Mouse (Mus musculus) mouse embryonic stem cell (cell line): ENCODE measurements around the gene Atl2.

Source experiments
- in situ Hi-C, 2 experiments: fragments of 300-500 bp; cut with MboI; formaldehyde crosslinking; loops; 1 replicate in 1 of 2; 3 replicates in 1 of 2; pipeline ENCODE4 v1.14.3; 2019 to 2020; ENCODE audit warnings: low sequenced_read_pairs in 2 of 2, low pct_unique_long_range_greater_than_20kb in 1 of 2, mixed read lengths in 1 of 2; ENCODE audit not compliant: unreplicated experiment in 1 of 2

The Atl2 gene

GRCm38 (mm10) chr17:79895911-79896423, at the start of gene Atl2:
TSS of gene Atl2 (minus strand) at chr17:79896123.
- in situ Hi-C loops: loop anchor here in 1 of 2 experiments (25.0 kb wide), 1 partner anchor 291 kb away; no protein-coding TSS in a partner anchor

GRCm38 (mm10) chr17:79944851-79945250, 48.9 kb upstream of the Atl2 start:
- in situ Hi-C loops: no loop called here

GRCm38 (mm10) chr17:79942418-79942817, 46.5 kb upstream of the Atl2 start:
- in situ Hi-C loops: no loop called here

GRCm38 (mm10) chr17:79939133-79939532, 43.2 kb upstream of the Atl2 start:
- in situ Hi-C loops: no loop called here

GRCm38 (mm10) chr17:79937921-79938601, 42.1 kb upstream of the Atl2 start:
- in situ Hi-C loops: no loop called here

GRCm38 (mm10) chr17:79934370-79934769, 38.4 kb upstream of the Atl2 start:
- in situ Hi-C loops: no loop called here

GRCm38 (mm10) chr17:79932676-79933278, 36.9 kb upstream of the Atl2 start:
- in situ Hi-C loops: no loop called here

GRCm38 (mm10) chr17:79927110-79927509, 31.2 kb upstream of the Atl2 start:
- in situ Hi-C loops: no loop called here

GRCm38 (mm10) chr17:79926486-79926885, 30.6 kb upstream of the Atl2 start:
- in situ Hi-C loops: no loop called here

GRCm38 (mm10) chr17:79925865-79926421, 30.0 kb upstream of the Atl2 start:
- in situ Hi-C loops: no loop called here

GRCm38 (mm10) chr17:79920355-79920754, 24.4 kb upstream of the Atl2 start:
- in situ Hi-C loops: no loop called here

- in situ Hi-C loops: no loop called here
Observed at GRCm38 (mm10) chr17:79919566-79920350, 23.8 kb upstream of the Atl2 start.

GRCm38 (mm10) chr17:79918484-79919004, 22.6 kb upstream of the Atl2 start:
- in situ Hi-C loops: no loop called here

GRCm38 (mm10) chr17:79916996-79917395, 21.1 kb upstream of the Atl2 start:
- in situ Hi-C loops: no loop called here

GRCm38 (mm10) chr17:79912174-79912573, 16.3 kb upstream of the Atl2 start:
- in situ Hi-C loops: no loop called here

GRCm38 (mm10) chr17:79911718-79912117, 15.8 kb upstream of the Atl2 start:
- in situ Hi-C loops: no loop called here

- in situ Hi-C loops: no loop called here
Observed at GRCm38 (mm10) chr17:79909571-79909970, 13.6 kb upstream of the Atl2 start.

GRCm38 (mm10) chr17:79907698-79908097, 11.8 kb upstream of the Atl2 start:
- in situ Hi-C loops: no loop called here
